Mouse (Mus musculus) stomach, embryonic 14.5 days (tissue): ENCODE results near the gene Cyp17a1. TPM values are rescaled to one million over a fixed set of nuclear protein-coding genes. Genes with fewer than 3 reads are reported as not detected.

Experiments
- polyA plus RNA-seq: library from polyadenylated mRNA; unstranded; fragments of >200 nt; fragmentation: Nextera tagmentation; extraction: Ambion mirVana; gene quantifications from 2 replicates; pipeline ENCODE4 v1.2.1, GENCODE M21; 2014

Cyp17a1 gene
- polyA plus RNA-seq, 1 experiment from 2014 or later: not detected

Other genes starting within 250 kb of the Cyp17a1 start
- gene Trim8, start 171.5 kb downstream of the Cyp17a1 start, polyA plus RNA-seq: 22.3 and 23.5 TPM in 2 replicates
- gene Arl3, start 100.0 kb downstream of the Cyp17a1 start, polyA plus RNA-seq: 89.4 and 98.7 TPM in 2 replicates
- gene Sfxn2, start 99.8 kb downstream of the Cyp17a1 start, polyA plus RNA-seq: 19.3 and 20.8 TPM in 2 replicates
- gene Wbp1l, start 74.1 kb downstream of the Cyp17a1 start, polyA plus RNA-seq: 35.7 and 37.0 TPM in 2 replicates
- gene Borcs7, start 16.7 kb upstream of the Cyp17a1 start, polyA plus RNA-seq: 18.1 and 19.7 TPM in 2 replicates
- 23.2 and 26.9 TPM in 2 replicates for gene As3mt, start 34.3 kb upstream of the Cyp17a1 start, polyA plus RNA-seq
- 2.5 and 4.1 TPM in 2 replicates for gene Cnnm2, start 88.4 kb upstream of the Cyp17a1 start, polyA plus RNA-seq